Mouse (Mus musculus) CH12.LX (cell line): Measurements from ENCODE around the gene Trip4. TPM values are rescaled to one million over a fixed set of nuclear protein-coding genes. Genes with fewer than 3 reads are reported as not detected.

Experiments used
- DNase-seq: peaks from one replicate; pipeline ENCODE4 v3.0.0-alpha.2; 2013; ENCODE audit errors: extremely low read depth
- H3K27ac ChIP-seq: 2 replicates; pipeline ENCODE4 v1.5.1; 2012; ENCODE audit warnings: low read depth, mild to moderate bottlenecking, control low read depth, moderate library complexity; ENCODE audit not compliant: insufficient read depth
- H3K27me3 ChIP-seq: replicated peaks from 2 replicates; pipeline ENCODE3; 2012; ENCODE audit warnings: inconsistent platforms
- H3K36me3 ChIP-seq, 2 experiments: replicated peaks in 1 of 2; 2 replicates each; pipeline versions ENCODE3 to v1.6.1; 2012; ENCODE audit warnings: inconsistent platforms in 1 of 2, low read length in 1 of 2, mild to moderate bottlenecking in 1 of 2, mixed read lengths in 1 of 2, moderate library complexity in 1 of 2; ENCODE audit not compliant: control insufficient read depth in 1 of 2, insufficient read depth in 1 of 2
- H3K4me1 ChIP-seq, 2 experiments: 2 replicates each; pipeline ENCODE4 v1.6.1; 2012; ENCODE audit warnings: inconsistent platforms in 1 of 2, moderate library complexity in 1 of 2; ENCODE audit not compliant: insufficient read depth in 2 of 2, control insufficient read depth in 1 of 2
- H3K4me2 ChIP-seq: 2 replicates; pipeline ENCODE4 v1.6.1; 2012; ENCODE audit warnings: low read depth, mild to moderate bottlenecking, control low read depth; ENCODE audit not compliant: poor library complexity, insufficient read depth, severe bottlenecking
- H3K4me3 ChIP-seq, 3 experiments: fragments of 150-350 bp in 1 of 3; sonication (generic) in 1 of 3; replicated peaks in 1 of 3; 2 replicates each; pipeline versions ENCODE3 to v1.5.1; 2011 to 2012; ENCODE audit warnings: low read depth in 2 of 3, low read length in 2 of 3, mild to moderate bottlenecking in 2 of 3, moderate library complexity in 2 of 3, control low read depth in 1 of 3, improper control_type of control experiment in 1 of 3, inconsistent platforms in 1 of 3, mixed read lengths in 1 of 3; ENCODE audit not compliant: poor library complexity in 1 of 3
- H3K79me2 ChIP-seq: replicated peaks from 2 replicates; pipeline ENCODE4 v1.6.1; 2012; ENCODE audit warnings: mild to moderate bottlenecking, moderate library complexity; ENCODE audit not compliant: control insufficient read depth, poor library complexity, insufficient read depth, severe bottlenecking; ENCODE audit errors: extremely low read depth
- H3K9ac ChIP-seq: 2 replicates; pipeline ENCODE4 v1.6.1; 2012; ENCODE audit warnings: low read depth, mild to moderate bottlenecking, control low read depth, moderate library complexity; ENCODE audit not compliant: insufficient read depth
- H3K9me3 ChIP-seq: replicated peaks from 2 replicates; pipeline ENCODE3; 2012; ENCODE audit warnings: low read length, inconsistent platforms, mixed read lengths
- CHD1 ChIP-seq: IDR thresholded peaks from 2 replicates; pipeline ENCODE4 v1.6.1; 2012; ENCODE audit warnings: low read depth, low read length, improper control_type of control experiment, inconsistent platforms
- CHD2 ChIP-seq: IDR thresholded peaks from 2 replicates; pipeline ENCODE4 v1.6.1; 2011; ENCODE audit warnings: low read length, improper control_type of control experiment
- CTCF ChIP-seq, 2 experiments: IDR thresholded peaks in 1 of 2; conservative IDR thresholded peaks in 1 of 2; 2 replicates each; pipeline ENCODE4 v1.5.1; 2011 to 2012; ENCODE audit warnings: low read depth in 2 of 2, low read length in 2 of 2, improper control_type of control experiment in 1 of 2, inconsistent platforms in 1 of 2, mild to moderate bottlenecking in 1 of 2, moderate library complexity in 1 of 2
- ELF1 ChIP-seq: IDR thresholded peaks from 2 replicates; pipeline ENCODE4 v1.6.1; 2014; ENCODE audit warnings: low read depth, mild to moderate bottlenecking, inconsistent platforms, low read length, improper control_type of control experiment
- EP300 ChIP-seq: IDR thresholded peaks from 2 replicates; pipeline ENCODE4 v1.6.1; 2011; ENCODE audit warnings: low read length, improper control_type of control experiment
- ETS1 ChIP-seq: conservative IDR thresholded peaks from 2 replicates; pipeline ENCODE4 v1.6.1; 2012; ENCODE audit warnings: low read depth, mild to moderate bottlenecking, inconsistent platforms, low read length, improper control_type of control experiment, moderate library complexity
- GABPA ChIP-seq: IDR thresholded peaks from 2 replicates; pipeline ENCODE4 v1.6.1; 2012; ENCODE audit warnings: low read depth, low read length, improper control_type of control experiment, inconsistent platforms; ENCODE audit not compliant: insufficient replicate concordance
- HCFC1 ChIP-seq: IDR thresholded peaks from 2 replicates; pipeline ENCODE4 v1.6.1; 2012; ENCODE audit warnings: low read depth, mild to moderate bottlenecking, inconsistent platforms, low read length, improper control_type of control experiment
- IRF4 ChIP-seq: IDR thresholded peaks from 2 replicates; pipeline ENCODE4 v1.6.1; 2014; ENCODE audit warnings: low read depth, mild to moderate bottlenecking, inconsistent platforms, low read length, improper control_type of control experiment
- JUN ChIP-seq: IDR thresholded peaks from 2 replicates; pipeline ENCODE4 v1.6.1; 2011; ENCODE audit warnings: low read depth, mild to moderate bottlenecking, low read length, improper control_type of control experiment, moderate library complexity; ENCODE audit not compliant: insufficient read depth
- KAT2A ChIP-seq: IDR thresholded peaks from 2 replicates; pipeline ENCODE4 v1.6.1; 2012; ENCODE audit warnings: low read length, improper control_type of control experiment, inconsistent platforms; ENCODE audit not compliant: insufficient replicate concordance
- MAFK ChIP-seq: IDR thresholded peaks from 2 replicates; pipeline ENCODE4 v1.6.1; 2011; ENCODE audit warnings: low read length, improper control_type of control experiment; ENCODE audit not compliant: insufficient replicate concordance
- MAZ ChIP-seq: IDR thresholded peaks from 2 replicates; pipeline ENCODE4 v1.6.1; 2012; ENCODE audit warnings: low read depth, mild to moderate bottlenecking, inconsistent platforms, low read length, improper control_type of control experiment, moderate library complexity
- MXI1 ChIP-seq: IDR thresholded peaks from 2 replicates; pipeline ENCODE4 v1.6.1; 2011; ENCODE audit warnings: mild to moderate bottlenecking, low read depth, low read length, improper control_type of control experiment
- NRF1 ChIP-seq: IDR thresholded peaks from 2 replicates; pipeline ENCODE4 v1.6.1; 2014; ENCODE audit warnings: low read depth, mild to moderate bottlenecking, inconsistent platforms, low read length, improper control_type of control experiment, moderate library complexity
- PAX5 ChIP-seq: IDR thresholded peaks from 2 replicates; pipeline ENCODE4 v1.6.1; 2012; ENCODE audit warnings: low read length, inconsistent platforms, mixed read lengths
- POLR2A ChIP-seq: IDR thresholded peaks from 2 replicates; pipeline ENCODE4 v1.6.1; 2011; ENCODE audit warnings: low read depth, mild to moderate bottlenecking, improper control_type of control experiment, low read length
- SIN3A ChIP-seq: IDR thresholded peaks from 2 replicates; pipeline ENCODE4 v1.6.1; 2012; ENCODE audit warnings: low read length, improper control_type of control experiment, inconsistent platforms
- SMC3 ChIP-seq: IDR thresholded peaks from 2 replicates; pipeline ENCODE4 v1.6.1; 2011; ENCODE audit warnings: low read depth, low read length, improper control_type of control experiment
- TCF12 ChIP-seq: IDR thresholded peaks from 2 replicates; pipeline ENCODE4 v1.6.1; 2014; ENCODE audit warnings: low read depth, mild to moderate bottlenecking, inconsistent platforms, low read length, improper control_type of control experiment
- UBTF ChIP-seq: IDR thresholded peaks from 2 replicates; pipeline ENCODE4 v1.6.1; 2012; ENCODE audit warnings: low read depth, mild to moderate bottlenecking, inconsistent platforms, low read length, improper control_type of control experiment, moderate library complexity
- USF1 ChIP-seq: IDR thresholded peaks from 2 replicates; pipeline ENCODE4 v1.6.1; 2014; ENCODE audit warnings: low read depth, mild to moderate bottlenecking, inconsistent platforms, low read length, improper control_type of control experiment
- ZMIZ1 ChIP-seq: IDR thresholded peaks from 2 replicates; pipeline ENCODE4 v1.6.1; 2012; ENCODE audit warnings: low read depth, mild to moderate bottlenecking, inconsistent platforms, low read length, improper control_type of control experiment
- ZNF384 ChIP-seq: IDR thresholded peaks from 2 replicates; pipeline ENCODE4 v1.6.1; 2012; ENCODE audit warnings: low read depth, low read length, improper control_type of control experiment, inconsistent platforms
- dilution Hi-C: fragments of 300-500 bp; cut with MboI; formaldehyde crosslinking; loops from 2 replicates; pipeline ENCODE4 v1.14.3; 2020; ENCODE audit warnings: low sequenced_read_pairs; ENCODE audit not compliant: extremely low pct_unique_long_range_greater_than_20kb, extremely low pct_ligation_motif_present
- in situ Hi-C: fragments of 300-500 bp; cut with MboI; formaldehyde crosslinking; loops from 3 replicates; pipeline ENCODE4 v1.14.3; 2019; ENCODE audit warnings: low sequenced_read_pairs, low pct_ligation_motif_present, low pct_unique_long_range_greater_than_20kb, mixed read lengths
- polyA plus RNA-seq: library from polyadenylated mRNA; unstranded; fragments of >175 nt; gene quantifications from 2 replicates; pipeline ENCODE4 v1.2.1, GENCODE M21; 2012; ENCODE audit warnings: low read depth; ENCODE audit not compliant: insufficient read length
- total RNA-seq, 2 experiments: library from RNA; depleted of rRNA; stranded (reverse); fragments of 300-350 nt in 1 of 2; fragments of >200 nt in 1 of 2; gene quantifications; 2 replicates each; pipeline ENCODE4 v1.2.3; 2012 to 2014

The Trip4 gene
- total and polyA plus RNA-seq, 3 experiments = 12.0 to 15.4 (median 14.4) TPM

DNA sequence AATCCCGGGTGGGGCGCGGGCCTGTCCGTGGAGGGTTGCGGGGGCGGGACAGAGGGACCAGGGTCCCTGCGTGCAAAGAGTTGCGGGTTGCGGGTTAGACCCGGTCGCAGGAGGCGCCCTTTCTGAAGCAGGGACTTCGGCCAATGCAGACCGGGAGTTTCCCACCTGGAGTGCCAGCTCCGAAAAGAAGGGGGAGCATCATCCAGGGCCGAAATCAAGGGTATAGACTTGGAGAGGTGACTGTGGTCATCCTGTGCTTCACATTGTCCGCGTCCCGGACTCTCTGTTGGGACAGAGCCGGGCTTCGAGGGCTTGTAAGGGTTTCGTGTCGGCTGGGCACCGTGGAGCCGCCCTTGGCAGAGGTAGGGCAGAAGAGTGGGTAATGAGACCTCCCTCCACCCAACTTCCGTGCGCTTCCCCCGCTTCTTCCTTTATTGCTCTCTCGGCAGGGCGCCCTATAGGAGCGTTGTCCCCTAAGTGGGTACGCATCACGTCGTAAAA, 757 bp upstream of the Trip4 start:
- Histone ChIP-seq H3K4me2 (peak overlapping the region; percentile 55), H3K36me3 (peaks cover 8 to 20% of the 10 kb centered on the region in 2 experiments), H3K9me3 (no peaks in the 10 kb centered on the region), H3K27me3 (no peaks in the 10 kb centered on the region), H3K9ac (peak overlapping the region; percentile 74), H3K79me2 (peaks cover 34% of the 10 kb centered on the region), H3K4me3 (peak overlapping the region; percentile 83 to 94 (median 90)), H3K4me1 (peaks cover 0 to 18% of the 10 kb centered on the region in 2 experiments; a peak in 2 of 4 replicates), H3K27ac (peak overlapping the region; percentile 79)
- dilution Hi-C loops (no loop called here), in situ Hi-C loops (no loop called here)
- peak; percentile 71 for DNase-seq
- TF ChIP-seq IRF4 (no peak), EP300 (no peak), USF1 (no peak), PAX5 (no peak), MXI1 (no peak), SMC3 (no peak), UBTF (peak; percentile 79; the same call in 1 of the 2 replicates), POLR2A (peak; percentile 45), ZMIZ1 (0 out of 2 replicates have a peak, but pooled peaks have one; percentile 12), SIN3A (no peak; the same call in 1 of the 2 replicates), ETS1 (no peak), MAFK (no peak), MAZ (no peak; the same call in 1 of the 2 replicates), CHD2 (no peak), JUN (no peak), CTCF (conservative IDR thresholded peaks at IDR 0.05 in 1 of 2, IDR thresholded peaks at IDR 0.05 in 1 of 2; ENCODE audit: low read depth in 2 of 2, low read length in 2 of 2) (peak in 1 of 2 experiments; percentile 19; a peak in 1 of 4 replicates), ZNF384 (no peak), KAT2A (no peak), TCF12 (no peak), ELF1 (no peak), HCFC1 (0 out of 2 replicates have a peak, but pooled peaks have one; percentile 3), CHD1 (no peak; the same call in 1 of the 2 replicates), GABPA (no peak), NRF1 (no peak)
